Mouse (Mus musculus): ENCODE measurements around the gene Ccdc71. TPM values are rescaled to one million over a fixed set of nuclear protein-coding genes. Genes with fewer than 3 reads are reported as not detected.

The Ccdc71 gene
- polyA plus RNA-seq, 1 experiment: 27.2 TPM

- no peak for DNase-seq
- 95% methylated on average over 19 of the region's 19 CpGs for WGBS
- no peak for TF ChIP-seq POLR2A (IDR thresholded peaks at IDR 0.05; ENCODE audit: borderline replicate concordance, extremely low read depth, low read depth, low read length)
- TF ChIP-seq CTCF (IDR thresholded peaks at IDR 0.05; ENCODE audit: insufficient read depth, low read length): no peak
- Histone ChIP-seq H3K4me1 (ENCODE audit: control insufficient read depth, insufficient read depth, low read length) (peaks cover 7% of the 10 kb centered on the region), H3K4me3 (replicated peaks; ENCODE audit: extremely low read depth, low read depth, low read length) (no peak overlapping the region)
Measured at GRCm38 (mm10) chr9:108494146-108494825, 34.0 kb downstream of the Ccdc71 start.

GRCm38 (mm10) chr9:108494905-108495304 is 34.6 kb downstream of the Ccdc71 start:
- peaks cover 7% of the 10 kb centered on the region for H3K4me1 ChIP-seq (ENCODE audit: control insufficient read depth, insufficient read depth, low read length)
- no peak for DNase-seq
- 80% methylated on average over 10 of the region's 10 CpGs for WGBS
- TF ChIP-seq CTCF (IDR thresholded peaks at IDR 0.05; ENCODE audit: insufficient read depth, low read length) (no peak), POLR2A (IDR thresholded peaks at IDR 0.05; ENCODE audit: borderline replicate concordance, extremely low read depth, low read depth, low read length) (no peak)
- H3K4me3 ChIP-seq (replicated peaks; ENCODE audit: extremely low read depth, low read depth, low read length): no peak overlapping the region

GRCm38 (mm10) chr9:108499231-108499630 is 38.9 kb downstream of the Ccdc71 start:
- Histone ChIP-seq H3K4me3 (replicated peaks; ENCODE audit: extremely low read depth, low read depth, low read length) (no peak overlapping the region), H3K4me1 (ENCODE audit: control insufficient read depth, insufficient read depth, low read length) (no peaks in the 10 kb centered on the region)
- WGBS: 90% methylated on average over 7 of the region's 7 CpGs
- no peak for TF ChIP-seq CTCF (IDR thresholded peaks at IDR 0.05; ENCODE audit: insufficient read depth, low read length)
- no peak for TF ChIP-seq POLR2A (IDR thresholded peaks at IDR 0.05; ENCODE audit: borderline replicate concordance, extremely low read depth, low read depth, low read length)
- DNase-seq: no peak

GRCm38 (mm10) chr9:108499943-108500342 is 39.6 kb downstream of the Ccdc71 start:
- H3K4me1 ChIP-seq (ENCODE audit: control insufficient read depth, insufficient read depth, low read length): no peaks in the 10 kb centered on the region
- WGBS: 92% methylated on average over 15 of the region's 15 CpGs
- TF ChIP-seq CTCF (IDR thresholded peaks at IDR 0.05; ENCODE audit: insufficient read depth, low read length) (no peak), POLR2A (IDR thresholded peaks at IDR 0.05; ENCODE audit: borderline replicate concordance, extremely low read depth, low read depth, low read length) (no peak)
- H3K4me3 ChIP-seq (replicated peaks; ENCODE audit: extremely low read depth, low read depth, low read length): no peak overlapping the region
- no peak for DNase-seq

GRCm38 (mm10) chr9:108506901-108507300 is 46.6 kb downstream of the Ccdc71 start:
- H3K4me3 ChIP-seq (replicated peaks; ENCODE audit: extremely low read depth, low read depth, low read length): peak overlapping the region; percentile 3

GRCm38 (mm10) chr9:108507619-108508434 is 47.5 kb downstream of the Ccdc71 start, which contains the start of gene Qars:
Gene Qars (plus strand): TSS chr9:108507706.
- WGBS: 1% methylated on average over 37 of the region's 37 CpGs
- TF ChIP-seq CTCF (IDR thresholded peaks at IDR 0.05; ENCODE audit: insufficient read depth, low read length) (no peak), POLR2A (IDR thresholded peaks at IDR 0.05; ENCODE audit: borderline replicate concordance, extremely low read depth, low read depth, low read length) (peak; percentile 76; the same call in 1 of the 2 replicates)
- H3K4me1 ChIP-seq (ENCODE audit: control insufficient read depth, insufficient read depth, low read length): peaks cover 5% of the 10 kb centered on the region; the same call in 1 of the 2 replicates
- H3K4me3 ChIP-seq (replicated peaks; ENCODE audit: extremely low read depth, low read depth, low read length): peak within 1 kb of the TSS; percentile 71
- DNase-seq: peak; percentile 91

More at GRCm38 (mm10) chr9:108506901-108507300, 46.6 kb downstream of the Ccdc71 start:
- no peak for DNase-seq
- H3K4me1 ChIP-seq (ENCODE audit: control insufficient read depth, insufficient read depth, low read length): peaks cover 5% of the 10 kb centered on the region; the same call in 1 of the 2 replicates
- TF ChIP-seq CTCF (IDR thresholded peaks at IDR 0.05; ENCODE audit: insufficient read depth, low read length) (no peak), POLR2A (IDR thresholded peaks at IDR 0.05; ENCODE audit: borderline replicate concordance, extremely low read depth, low read depth, low read length) (no peak)
- 88% methylated on average over 7 of the region's 7 CpGs for WGBS

GRCm38 (mm10) chr9:108508776-108509175 is 48.4 kb downstream of the Ccdc71 start:
- no peak overlapping the region for H3K4me3 ChIP-seq (replicated peaks; ENCODE audit: extremely low read depth, low read depth, low read length)
- 88% methylated on average over 7 of the region's 7 CpGs for WGBS
- H3K4me1 ChIP-seq (ENCODE audit: control insufficient read depth, insufficient read depth, low read length): peaks cover 5% of the 10 kb centered on the region; the same call in 1 of the 2 replicates

More at GRCm38 (mm10) chr9:108508776-108509175, 48.4 kb downstream of the Ccdc71 start:
- no peak for DNase-seq
- TF ChIP-seq CTCF (IDR thresholded peaks at IDR 0.05; ENCODE audit: insufficient read depth, low read length) (no peak), POLR2A (IDR thresholded peaks at IDR 0.05; ENCODE audit: borderline replicate concordance, extremely low read depth, low read depth, low read length) (no peak)

Other genes starting within 250 kb of the Ccdc71 start
- gene Dag1, start 196.6 kb upstream of the Ccdc71 start, polyA plus RNA-seq (2012; rRNA removed): 125 and 170 TPM in 2 replicates
- gene Nicn1, start 170.1 kb upstream of the Ccdc71 start, polyA plus RNA-seq (2012; rRNA removed): 15.1 and 21.4 TPM in 2 replicates
- gene Amt, start 163.7 kb upstream of the Ccdc71 start, polyA plus RNA-seq (2012; rRNA removed): 7.0 and 13.3 TPM in 2 replicates
- gene Rhoa, start 154.4 kb upstream of the Ccdc71 start, polyA plus RNA-seq (2012; rRNA removed): 167 and 313 TPM in 2 replicates
- gene Tcta, start 154.4 kb upstream of the Ccdc71 start, polyA plus RNA-seq (2012; rRNA removed): 64.1 and 75.8 TPM in 2 replicates
- 1,012 and 1,202 TPM in 2 replicates for gene Gpx1, start 121.6 kb upstream of the Ccdc71 start, polyA plus RNA-seq (2012; rRNA removed)
- 59.4 and 75.6 TPM in 2 replicates for gene Usp4, start 112.7 kb upstream of the Ccdc71 start, polyA plus RNA-seq (2012; rRNA removed)
- 0.58 and 0.66 TPM in 2 replicates for gene 1700102P08Rik, start 67.7 kb upstream of the Ccdc71 start, polyA plus RNA-seq (2012; rRNA removed)
- gene Ccdc36, start 32.0 kb upstream of the Ccdc71 start, polyA plus RNA-seq (2012; rRNA removed): not detected in 2 replicates
- not detected in 2 replicates for gene BC048562, start 24.0 kb upstream of the Ccdc71 start, polyA plus RNA-seq (2012; rRNA removed)
- 108 and 109 TPM in 2 replicates for gene Klhdc8b, start 1.1 kb downstream of the Ccdc71 start, polyA plus RNA-seq (2012; rRNA removed)
- gene Lamb2, start 19.2 kb downstream of the Ccdc71 start, polyA plus RNA-seq (2012; rRNA removed): 189 and 231 TPM in 2 replicates
- 134 and 161 TPM in 2 replicates for gene Usp19, start 30.1 kb downstream of the Ccdc71 start, polyA plus RNA-seq (2012; rRNA removed)
- gene Qars, start 47.2 kb downstream of the Ccdc71 start, polyA plus RNA-seq (2012; rRNA removed): 140 and 204 TPM in 2 replicates
- gene Qrich1, start 56.3 kb downstream of the Ccdc71 start, polyA plus RNA-seq (2012; rRNA removed): 64.4 and 76.6 TPM in 2 replicates
- 63.3 and 66.6 TPM in 2 replicates for gene Impdh2, start 99.8 kb downstream of the Ccdc71 start, polyA plus RNA-seq (2012; rRNA removed)
- gene Ndufaf3, start 106.9 kb downstream of the Ccdc71 start, polyA plus RNA-seq (2012; rRNA removed): 45.5 and 46.3 TPM in 2 replicates
- gene Dalrd3, start 109.4 kb downstream of the Ccdc71 start, polyA plus RNA-seq (2012; rRNA removed): 183 and 199 TPM in 2 replicates
- gene Wdr6, start 118.2 kb downstream of the Ccdc71 start, polyA plus RNA-seq (2012; rRNA removed): 58.7 and 67.6 TPM in 2 replicates
- gene P4htm, start 137.1 kb downstream of the Ccdc71 start, polyA plus RNA-seq (2012; rRNA removed): 19.6 and 22.4 TPM in 2 replicates
- gene Arih2, start 188.9 kb downstream of the Ccdc71 start, polyA plus RNA-seq (2012; rRNA removed): 24.6 and 35.4 TPM in 2 replicates
- 22.3 and 24.4 TPM in 2 replicates for gene Slc25a20, start 201.6 kb downstream of the Ccdc71 start, polyA plus RNA-seq (2012; rRNA removed)
- gene Prkar2a, start 228.8 kb downstream of the Ccdc71 start, polyA plus RNA-seq (2012; rRNA removed): 22.3 and 26.1 TPM in 2 replicates